Mouse (Mus musculus): ENCODE data around the gene 4930572O03Rik. TPM values are rescaled to one million over a fixed set of nuclear protein-coding genes. Genes with fewer than 3 reads are reported as not detected.

The 4930572O03Rik gene
- polyA plus RNA-seq, 1 experiment from 2014 or later: not detected

Other genes with a start within 250 kb of the 4930572O03Rik start
- gene Gm21149, start 180.5 kb downstream of the 4930572O03Rik start, polyA plus RNA-seq (2015; fragmentation: Nextera tagmentation; extraction: Ambion mirVana): not detected in 2 replicates
- not detected in 2 replicates for gene Gm21190, start 127.8 kb downstream of the 4930572O03Rik start, polyA plus RNA-seq (2015; fragmentation: Nextera tagmentation; extraction: Ambion mirVana)
- not detected in 2 replicates for gene Gm21083, start 79.7 kb downstream of the 4930572O03Rik start, polyA plus RNA-seq (2015; fragmentation: Nextera tagmentation; extraction: Ambion mirVana)
- not detected in 2 replicates for gene Speer4d, start 38.0 kb downstream of the 4930572O03Rik start, polyA plus RNA-seq (2015; fragmentation: Nextera tagmentation; extraction: Ambion mirVana)
- not detected in 2 replicates for gene Speer4c, start 57.2 kb upstream of the 4930572O03Rik start, polyA plus RNA-seq (2015; fragmentation: Nextera tagmentation; extraction: Ambion mirVana)